Mouse (Mus musculus) spleen, postnatal 14 days (tissue): Measurements from ENCODE around the gene Slc7a5.

Experiments
- DNase-seq, 2 experiments: peaks; one replicate each; pipeline ENCODE4 v3.0.0; 2021 to 2022; ENCODE audit warnings: low spot score in 2 of 2

Gene Slc7a5

DNA sequence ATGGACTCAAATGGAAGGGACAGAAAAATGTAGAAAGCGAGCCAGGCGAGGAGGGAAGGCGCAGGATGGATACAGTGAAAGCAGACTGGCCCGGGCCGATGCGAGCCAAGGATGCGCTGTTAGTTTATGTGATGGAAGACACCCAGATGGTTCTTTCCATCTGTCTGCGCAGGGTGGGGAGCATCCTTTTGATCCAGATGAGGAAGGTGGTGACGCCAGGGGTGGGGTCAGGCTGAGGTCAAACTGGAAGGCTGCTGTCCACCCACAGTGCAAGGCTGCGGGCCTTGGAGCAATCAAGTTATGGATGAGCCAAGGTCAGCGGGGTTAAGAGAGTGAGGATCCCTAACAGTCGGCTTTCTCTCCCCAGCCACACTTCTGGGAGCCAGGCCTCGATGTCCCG lies 28.9 kb upstream of the Slc7a5 start:
- DNase-seq: no peak

DNA sequence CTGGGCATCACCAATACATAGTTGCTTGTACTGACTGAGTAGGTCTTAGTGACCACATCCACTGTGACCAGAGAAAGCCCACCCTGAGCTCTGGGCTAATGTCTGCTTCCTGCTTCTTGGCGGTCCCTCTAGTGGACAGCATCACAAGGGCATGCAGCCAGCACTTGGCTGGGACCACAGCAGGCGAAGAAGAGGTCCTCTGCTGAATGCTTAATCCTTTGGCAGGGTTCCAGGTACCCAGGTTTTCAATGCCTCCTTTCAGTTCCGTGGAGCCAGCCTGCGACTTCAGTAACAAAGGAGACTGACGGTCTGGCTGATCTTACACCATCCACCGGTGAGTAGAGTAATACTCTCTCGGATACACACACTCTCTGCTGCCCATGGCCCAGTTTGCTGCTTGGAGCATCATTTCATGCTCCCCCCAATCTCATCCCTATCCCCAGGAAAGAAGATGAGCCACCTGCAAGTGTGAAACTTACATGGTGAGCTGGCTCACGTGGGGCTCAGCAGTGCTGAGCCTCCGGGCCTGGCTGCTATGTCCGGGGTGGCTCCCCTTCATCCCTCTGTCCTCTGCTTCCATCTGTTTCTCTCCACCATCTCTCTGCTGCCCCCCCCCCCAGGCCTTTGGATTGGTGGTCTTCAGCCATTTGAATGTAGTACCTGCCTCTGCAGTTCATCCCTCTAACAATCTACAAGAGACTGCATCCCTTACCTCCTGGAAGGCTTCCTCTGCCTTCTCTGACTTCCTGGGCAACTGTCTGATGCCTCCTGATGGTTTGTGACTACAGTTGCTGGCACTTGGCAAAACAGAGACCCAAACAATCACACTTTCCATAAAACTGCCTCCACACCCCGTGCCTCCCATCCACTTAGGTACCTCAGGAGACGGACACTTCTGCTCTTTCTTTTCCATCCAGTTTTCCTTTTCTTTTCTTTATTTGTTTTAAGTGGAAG lies 28.1 kb upstream of the Slc7a5 start:
- no peak for DNase-seq

DNA sequence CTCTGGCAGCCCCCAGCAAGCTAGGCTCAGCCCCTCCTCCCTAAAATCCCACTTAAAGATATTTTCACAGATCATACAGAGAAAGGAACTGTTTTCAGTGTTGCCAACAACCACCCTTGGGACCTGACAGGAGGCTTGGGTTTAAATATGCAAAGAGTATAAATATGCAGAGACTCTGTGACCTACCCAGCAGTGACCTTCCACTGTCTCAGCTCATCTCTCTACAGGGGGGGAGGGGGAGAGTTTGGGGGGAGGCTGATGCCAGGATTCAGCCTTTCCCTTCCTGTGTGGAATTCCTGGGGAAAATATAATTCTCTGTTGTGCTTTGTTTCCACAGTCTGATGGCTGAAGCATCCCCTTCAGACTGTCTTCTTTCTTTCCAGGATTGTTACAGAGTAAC lies 27.4 kb upstream of the Slc7a5 start:
- no peak for DNase-seq

DNA sequence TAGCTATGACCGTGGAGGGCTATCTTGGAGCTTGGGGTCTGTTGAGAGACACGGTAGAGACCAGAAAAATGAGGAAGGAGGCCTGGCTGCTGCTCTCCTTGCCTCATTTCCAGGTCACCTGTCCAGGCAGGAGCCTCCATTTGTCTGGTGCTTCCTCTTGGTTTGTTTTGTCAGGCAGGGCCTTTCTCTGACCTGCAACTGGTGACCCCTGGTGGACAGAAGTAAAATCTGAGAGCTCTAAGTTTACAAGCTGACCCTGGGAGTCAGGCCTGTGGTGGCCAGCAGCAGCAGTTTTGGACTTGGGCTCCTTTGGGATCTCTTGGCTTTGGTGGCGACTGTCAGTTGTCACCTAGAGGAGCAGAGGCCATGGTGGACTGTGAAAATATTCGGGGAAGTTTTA lies 27.0 kb upstream of the Slc7a5 start:
- DNase-seq: peak in 1 of 2 experiments; percentile 17

DNA sequence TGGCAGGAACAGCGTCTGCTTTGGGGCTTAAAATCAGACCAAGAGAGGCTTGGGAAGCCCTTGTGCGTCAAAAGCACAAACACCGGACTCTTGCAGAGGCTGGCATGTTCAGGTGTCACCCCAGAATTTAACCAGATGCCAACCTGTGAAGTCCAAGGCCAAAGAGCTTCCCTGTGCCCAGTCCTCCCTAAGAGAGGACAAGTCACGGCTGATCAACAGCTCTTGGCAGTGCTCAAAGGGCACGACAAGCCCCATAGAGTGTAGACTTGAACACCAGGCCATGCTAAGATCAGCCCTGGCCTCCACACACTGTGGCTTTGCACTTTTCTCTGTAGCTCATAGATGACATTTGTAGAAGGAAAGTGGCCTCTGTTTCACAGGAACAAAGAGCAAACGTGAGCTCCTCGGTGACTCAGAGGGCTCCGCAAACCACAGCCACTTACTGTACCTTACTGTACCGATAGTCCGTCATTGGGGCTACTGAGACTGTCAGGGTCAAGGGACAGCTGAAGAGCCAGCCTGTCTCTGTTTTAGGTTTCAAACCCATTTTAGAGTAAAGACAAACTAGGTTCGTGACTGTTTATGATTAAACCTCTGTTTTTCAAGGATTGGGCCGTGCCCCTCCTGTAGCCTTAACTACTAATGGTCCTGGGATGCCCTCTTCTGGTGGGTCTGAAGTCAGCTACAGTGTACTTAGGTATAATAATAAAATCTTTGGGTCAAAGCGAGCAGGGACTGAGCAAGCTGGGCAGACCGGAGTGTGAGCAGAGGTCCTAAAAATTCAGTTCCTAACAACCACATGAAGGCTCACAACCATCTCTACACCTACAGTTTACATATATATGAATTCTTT lies 25.4 kb upstream of the Slc7a5 start:
- no peak for DNase-seq

DNA sequence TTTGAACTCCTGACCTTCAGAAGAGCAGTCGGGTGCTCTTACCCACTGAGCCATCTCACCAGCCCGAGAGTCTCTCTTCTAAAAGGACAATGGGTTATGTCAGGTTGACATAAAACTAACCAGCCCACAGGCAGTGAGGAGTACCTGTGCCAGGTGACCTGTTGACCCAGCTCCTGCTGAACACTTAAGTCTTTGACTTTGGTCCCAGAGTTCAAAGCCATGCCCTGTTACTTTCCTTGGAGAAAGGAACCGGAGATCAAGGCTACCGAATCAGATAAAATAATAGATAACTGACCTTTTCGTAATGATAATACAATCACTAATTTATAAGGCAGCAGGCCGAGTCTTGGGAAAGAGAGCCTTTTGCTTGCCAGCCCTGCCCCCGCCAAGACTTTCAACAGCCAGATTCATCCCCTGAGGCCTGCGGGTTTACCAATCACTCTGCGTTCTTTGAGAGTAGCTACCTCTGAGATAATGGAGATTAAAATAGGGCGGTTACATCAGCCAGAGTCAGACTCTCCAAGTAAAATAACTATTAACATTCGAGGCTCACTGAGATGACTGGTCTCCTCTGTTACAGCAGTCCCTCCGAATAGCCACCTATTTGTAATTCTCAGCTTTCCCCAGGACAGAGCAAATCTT lies 24.7 kb upstream of the Slc7a5 start:
- no peak for DNase-seq

DNA sequence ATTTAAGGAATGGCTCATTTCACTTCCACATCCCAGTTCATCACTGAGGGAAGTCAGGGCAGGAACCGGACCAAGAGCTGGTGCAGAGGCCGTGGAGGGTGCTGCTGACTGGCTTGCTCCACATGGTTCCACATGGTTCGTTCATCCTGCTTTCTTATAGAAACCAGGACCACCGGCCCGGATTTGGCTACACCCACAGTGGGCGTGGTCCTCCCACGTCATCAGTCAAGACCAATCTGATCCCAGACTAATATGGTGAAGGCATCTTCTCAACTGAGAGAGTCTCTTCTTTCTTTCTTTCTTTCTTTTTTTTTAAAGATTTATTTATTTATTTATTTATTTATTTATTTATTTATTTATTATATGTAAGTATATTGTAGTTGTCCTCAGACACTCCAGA lies 24.1 kb upstream of the Slc7a5 start:
- no peak for DNase-seq

DNA sequence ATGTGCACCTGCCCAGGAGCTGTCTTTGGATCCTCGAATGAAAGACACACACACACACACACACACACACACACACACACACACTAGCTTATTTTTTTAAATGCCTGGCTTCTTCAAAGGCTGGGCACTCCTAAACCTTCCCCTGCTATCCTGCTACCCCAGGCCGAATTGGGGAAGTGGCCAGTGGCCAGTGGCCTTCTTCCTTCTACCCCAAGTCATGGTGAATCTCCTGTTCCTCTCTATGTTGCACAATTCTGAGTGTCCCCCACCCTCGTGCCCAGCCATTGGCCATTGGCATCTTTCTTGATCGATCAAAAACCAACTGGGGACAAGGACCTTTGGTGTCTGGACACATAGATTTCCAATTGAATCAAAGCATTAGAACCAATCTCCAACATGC lies 22.6 kb upstream of the Slc7a5 start:
- DNase-seq: no peak

DNA sequence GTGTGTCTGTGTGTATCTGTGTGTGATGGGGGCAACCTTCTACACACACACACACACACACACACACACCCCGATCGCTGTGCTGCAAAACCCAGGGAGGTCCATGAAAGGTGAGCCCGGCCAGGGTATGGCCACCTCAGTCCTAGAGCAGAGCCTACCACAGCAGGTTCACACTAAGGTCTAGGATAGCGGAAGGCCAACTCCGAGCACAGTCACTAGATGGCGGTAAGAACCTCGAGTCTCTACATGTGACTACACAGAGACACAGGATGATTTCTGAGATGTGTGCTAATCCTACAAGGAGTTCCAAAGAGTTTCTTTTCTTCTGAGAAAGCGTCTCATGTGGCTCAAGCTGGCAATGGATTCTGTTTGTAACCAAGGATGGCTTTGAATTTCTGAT lies 19.8 kb upstream of the Slc7a5 start:
- peak in 1 of 2 experiments; percentile 46 for DNase-seq

DNA sequence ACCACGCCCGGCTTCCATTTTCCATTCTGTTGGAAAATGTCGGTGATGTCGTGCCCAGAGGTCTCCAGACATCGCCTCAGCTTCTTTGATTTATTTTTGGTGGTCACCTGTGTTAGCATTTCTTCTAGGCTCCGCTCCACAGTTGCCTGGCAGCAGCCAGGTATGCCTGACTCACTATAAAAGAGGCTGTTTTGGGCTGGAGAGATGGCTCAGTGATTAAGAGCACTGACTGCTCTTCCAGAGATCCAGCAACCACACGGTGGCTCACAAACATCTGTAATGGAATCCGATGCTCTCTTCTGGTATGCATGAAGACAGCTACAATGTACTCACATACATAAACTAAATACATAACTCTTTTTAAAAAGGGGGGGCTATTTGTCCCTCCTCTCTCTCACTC lies 18.8 kb upstream of the Slc7a5 start:
- DNase-seq: no peak

DNA sequence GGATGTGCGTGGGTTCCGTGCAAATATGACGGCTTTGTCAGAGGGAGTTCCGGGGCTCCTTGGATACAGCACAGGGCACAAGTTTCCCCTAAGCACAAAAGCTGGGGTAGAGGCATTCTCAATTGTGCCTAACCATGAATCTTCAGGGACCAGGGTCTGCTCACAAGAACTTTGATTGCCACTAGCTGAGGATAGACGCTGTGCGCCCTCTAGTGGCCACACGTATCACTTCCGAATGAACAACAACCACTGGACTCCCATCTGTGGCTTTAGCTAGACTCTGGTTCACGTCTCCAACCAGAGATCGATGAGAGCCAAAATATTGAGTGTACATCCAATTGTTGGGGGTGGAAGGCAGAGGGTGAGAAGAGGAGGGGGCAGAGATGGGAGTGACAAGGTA lies 18.1 kb upstream of the Slc7a5 start:
- peak; percentile 55 to 74 for DNase-seq

DNA sequence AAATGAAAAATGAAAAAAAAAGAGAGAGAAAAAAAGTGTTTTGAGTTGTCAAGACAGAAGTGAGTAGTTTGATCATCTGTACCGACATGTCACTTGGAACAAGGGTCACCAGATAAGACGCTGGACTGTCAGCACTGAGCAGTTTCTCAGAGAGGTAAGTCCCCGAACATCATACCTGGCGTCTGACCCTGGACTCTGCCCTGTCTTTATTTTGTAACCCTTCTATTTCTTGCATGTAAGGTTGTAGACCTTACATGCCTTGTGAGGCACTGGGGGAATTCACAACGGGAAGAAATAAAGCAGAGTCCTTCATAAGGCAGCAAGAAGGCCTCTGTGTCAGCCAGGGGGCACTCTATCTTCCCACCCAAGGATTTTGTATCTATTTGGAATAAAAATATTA lies 17.2 kb upstream of the Slc7a5 start:
- DNase-seq: no peak

DNA sequence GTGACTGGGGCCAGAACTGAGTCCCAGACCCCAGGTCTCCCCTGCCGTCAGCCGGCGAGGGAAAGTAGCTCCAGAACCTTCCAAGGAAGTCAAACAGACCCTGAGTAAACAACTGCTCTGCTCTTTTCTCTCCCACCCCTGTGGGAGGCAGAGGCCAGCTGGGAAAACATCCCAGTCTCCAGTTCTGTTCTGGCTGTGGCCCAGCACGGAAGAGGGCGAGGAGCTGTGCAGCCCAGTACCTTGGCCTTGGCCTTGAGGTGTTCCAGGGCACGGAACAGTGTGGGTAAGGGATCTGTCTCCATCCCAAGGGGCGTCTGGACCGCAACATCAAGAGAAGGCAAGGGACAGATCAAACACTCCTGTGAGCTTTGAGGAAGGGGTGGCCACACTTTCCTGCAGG lies 14.6 kb upstream of the Slc7a5 start:
- no peak for DNase-seq

DNA sequence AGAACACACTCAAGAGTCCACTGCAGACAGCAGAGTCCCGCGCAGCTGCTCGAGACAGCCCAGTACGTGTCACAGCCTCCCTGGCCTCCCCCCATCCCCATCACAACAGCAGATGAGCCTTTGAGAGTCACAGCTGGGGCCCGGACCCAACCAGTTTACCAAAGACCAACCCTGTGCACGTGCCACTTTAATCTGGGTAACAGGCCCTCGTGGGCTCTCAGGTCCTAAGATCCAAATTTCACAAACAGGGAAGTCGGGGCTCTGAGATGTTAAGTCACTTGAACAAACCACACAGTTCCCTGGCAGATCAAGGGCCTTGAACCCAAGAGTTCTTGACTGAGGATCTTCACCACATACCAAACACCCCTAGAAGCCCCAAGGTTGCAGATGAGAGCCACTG lies 14.1 kb upstream of the Slc7a5 start:
- no peak for DNase-seq

DNA sequence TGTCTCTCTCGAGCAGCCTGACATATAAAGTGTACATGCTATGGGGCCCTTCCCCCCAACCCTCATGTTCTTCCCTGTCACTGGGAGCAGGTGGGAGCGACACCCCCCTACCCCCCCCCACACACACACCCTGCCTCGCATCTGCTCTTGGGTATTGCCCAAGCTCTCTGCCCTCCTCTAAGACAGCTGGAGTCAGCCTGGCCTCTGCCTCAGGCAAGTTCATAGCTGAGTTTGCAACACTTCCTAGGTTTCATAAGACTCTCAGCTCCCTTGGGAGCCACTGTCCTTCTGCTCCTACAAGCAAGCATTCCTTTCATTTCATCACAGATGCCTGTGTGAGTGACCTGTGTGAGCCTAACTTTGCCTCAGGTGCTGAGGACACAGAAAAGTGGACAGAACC lies 12.2 kb upstream of the Slc7a5 start:
- DNase-seq: no peak

DNA sequence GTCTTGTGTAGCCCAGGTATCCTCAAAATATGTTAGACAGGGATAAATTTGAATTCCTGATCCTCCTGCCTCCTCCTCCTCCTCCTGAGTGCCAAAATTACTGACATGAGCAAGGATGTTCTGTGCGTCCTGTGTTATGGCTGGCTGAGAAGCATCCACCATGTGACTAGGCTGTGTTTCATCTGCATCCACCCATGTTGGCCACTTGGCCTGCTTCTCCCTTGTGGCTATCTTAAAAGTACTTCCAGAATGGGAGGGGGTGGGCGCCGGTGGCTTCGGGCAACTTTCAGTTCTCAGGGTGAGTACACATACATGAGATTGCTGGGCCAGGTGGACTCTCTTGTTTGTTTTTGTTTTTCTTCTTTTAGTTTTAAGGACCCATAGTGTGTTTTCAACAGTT lies 11.7 kb upstream of the Slc7a5 start:
- DNase-seq: no peak

DNA sequence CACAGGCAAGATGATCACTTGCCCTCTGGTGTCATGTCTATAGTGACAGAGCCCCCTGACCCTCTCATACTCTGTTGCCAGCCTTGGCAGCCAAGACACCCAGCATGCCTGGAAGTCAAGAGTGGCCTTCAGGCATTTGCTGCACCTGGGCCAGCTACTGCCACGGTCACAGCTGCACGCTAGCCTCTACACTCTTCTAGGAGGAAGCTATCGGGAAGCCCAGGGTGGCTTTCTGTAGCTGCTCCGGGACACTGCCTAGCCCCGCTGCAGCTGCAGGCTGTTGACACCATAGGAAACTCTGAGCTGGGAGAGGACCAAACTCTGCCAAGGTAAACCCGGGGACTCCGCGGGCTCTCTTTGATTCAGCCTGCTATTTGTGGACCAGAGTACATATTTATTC lies 5.9 kb upstream of the Slc7a5 start:
- DNase-seq: no peak

DNA sequence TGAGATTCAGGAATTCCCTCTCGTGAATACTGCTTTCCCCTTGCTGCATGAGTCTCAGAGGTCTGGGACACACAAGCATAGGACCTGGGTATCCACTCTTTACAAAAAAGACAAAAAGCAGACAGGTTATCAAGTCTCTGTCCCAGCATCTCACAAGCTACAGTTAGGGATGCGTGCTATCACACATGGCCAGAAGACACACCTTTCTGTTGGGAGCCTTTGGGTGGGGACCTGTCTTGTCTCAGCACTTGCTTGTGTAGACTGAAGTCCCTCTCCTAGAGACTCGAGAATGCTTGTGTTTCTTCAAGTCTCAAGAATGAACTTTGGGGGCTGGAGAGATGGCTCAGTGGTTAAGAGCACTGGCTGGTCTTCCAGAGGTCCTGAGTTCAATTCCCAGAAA lies 5.3 kb upstream of the Slc7a5 start:
- no peak for DNase-seq

DNA sequence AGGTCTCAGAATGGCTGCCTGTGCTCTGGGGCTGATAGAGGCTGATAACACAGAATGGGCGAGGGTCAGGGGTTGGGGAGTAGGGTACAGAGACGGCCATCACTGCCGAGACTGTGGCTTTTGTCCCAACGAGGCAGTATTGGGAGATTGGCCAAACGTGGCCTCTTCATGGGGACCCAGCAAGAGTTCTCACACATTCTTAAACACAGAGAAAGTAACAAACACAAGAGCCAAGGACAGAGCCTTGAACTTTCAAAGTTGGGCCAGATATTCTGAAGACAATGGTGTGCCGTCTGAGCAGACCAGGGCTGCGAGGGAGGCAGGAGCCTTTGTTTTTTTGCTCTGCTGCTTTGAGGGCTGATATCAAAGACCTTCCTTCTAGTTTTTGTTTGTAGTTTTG lies 4.5 kb upstream of the Slc7a5 start:
- no peak for DNase-seq

DNA sequence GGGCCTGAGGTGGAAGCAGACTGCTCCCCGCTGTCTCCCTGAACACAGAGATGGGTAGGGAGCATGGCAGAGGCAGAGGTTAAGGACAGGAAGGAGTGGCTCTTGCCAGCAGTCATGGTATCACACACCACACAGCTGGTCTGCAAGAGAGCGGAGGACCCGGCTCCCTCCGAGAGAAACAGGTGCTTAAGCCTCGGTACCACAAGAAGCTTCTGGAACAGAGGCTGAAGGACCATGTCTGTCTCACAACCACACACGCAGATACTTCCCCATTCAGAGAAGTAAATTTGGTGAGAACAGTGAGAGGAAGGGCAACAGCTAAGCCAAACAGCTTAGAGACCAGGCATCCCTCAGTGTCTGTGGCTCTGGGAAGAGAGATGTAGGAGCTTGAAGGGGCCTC lies 3.9 kb upstream of the Slc7a5 start:
- no peak for DNase-seq

DNA sequence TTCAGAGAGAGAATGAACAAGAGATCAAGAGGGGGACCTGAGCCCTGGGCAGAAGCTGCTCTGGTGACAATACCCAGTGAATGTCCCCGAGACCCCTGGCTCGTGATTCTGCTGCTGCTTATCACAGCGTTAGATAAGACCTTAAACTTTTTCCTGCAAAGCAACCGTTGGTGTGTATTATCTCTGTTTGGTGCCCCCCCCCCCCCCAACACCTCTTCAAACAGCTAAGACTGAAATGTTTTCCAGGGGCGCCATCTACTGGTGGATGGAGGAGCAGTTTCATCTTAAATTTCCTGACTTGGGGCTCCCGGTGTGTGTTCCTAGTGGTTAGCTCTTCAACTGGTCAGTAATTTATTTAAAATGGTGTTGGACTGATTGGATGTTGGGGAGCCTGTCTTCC lies 2.2 kb upstream of the Slc7a5 start:
- DNase-seq: peak; percentile 60 to 72

DNA sequence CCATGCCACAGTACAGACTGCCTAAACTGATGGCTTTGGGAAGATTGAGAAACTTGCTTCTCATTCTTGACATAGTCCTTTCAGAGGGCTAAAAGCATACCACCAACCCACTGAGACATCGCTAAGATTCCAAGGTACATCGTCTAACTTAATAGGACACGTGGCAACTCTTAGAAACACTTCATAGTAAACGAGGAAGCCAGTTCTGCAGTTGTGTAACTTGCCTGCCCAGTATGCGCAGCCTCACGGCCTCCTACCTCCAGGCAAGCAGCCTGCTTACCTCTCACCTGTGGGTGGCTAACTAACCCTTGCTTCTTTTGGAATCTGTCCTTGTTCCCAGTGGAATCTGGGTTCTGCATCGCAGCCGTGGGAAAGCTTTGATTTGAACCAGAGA lies 1.7 kb upstream of the Slc7a5 start:
- DNase-seq: no peak
